Mouse (Mus musculus): Measurements from ENCODE around the gene St8sia6. TPM values are rescaled to one million over a fixed set of nuclear protein-coding genes. Genes with fewer than 3 reads are reported as not detected.

St8sia6 gene
- total and polyA plus RNA-seq, 2 experiments from 2014 or later: 0.70 to 9.1 TPM

GRCm38 (mm10) chr2:13747576-13747975 lies 46.3 kb downstream of the St8sia6 start:
- Histone ChIP-seq H3K9ac (replicated peaks; ENCODE audit: low read depth, low read length) (no peak overlapping the region), H3K27ac (ENCODE audit: low read depth) (no peak overlapping the region), H3K4me3 (ENCODE audit: low read depth, low read length) (no peak overlapping the region), H3K36me3 (replicated peaks; ENCODE audit: control insufficient read depth, insufficient read depth, low read length) (no peaks in the 10 kb centered on the region), H3K9me3 (replicated peaks; ENCODE audit: control insufficient read depth, low read length) (no peaks in the 10 kb centered on the region), H3K4me1 (ENCODE audit: control insufficient read depth, insufficient read depth) (no peaks in the 10 kb centered on the region), H3K27me3 (ENCODE audit: control insufficient read depth, insufficient read depth, low read length) (no peaks in the 10 kb centered on the region), H3K4me2 (ENCODE audit: low read depth, low read length) (no peak overlapping the region)
- TF ChIP-seq EP300 (IDR thresholded peaks at IDR 0.05; ENCODE audit: low read depth) (no peak), CTCF (IDR thresholded peaks at IDR 0.05; ENCODE audit: low read depth) (no peak)
- ATAC-seq (ENCODE audit: insufficient read depth, low read depth) (no peak), DNase-seq (ENCODE audit: low spot score) (no peak)
- 88% methylated on average over 1 of the region's 1 CpGs for WGBS

GRCm38 (mm10) chr2:13746023-13746422 lies 47.8 kb downstream of the St8sia6 start:
- no peaks in the 10 kb centered on the region for H3K9me3 ChIP-seq (replicated peaks; ENCODE audit: control insufficient read depth, low read length)
- TF ChIP-seq CTCF (IDR thresholded peaks at IDR 0.05; ENCODE audit: low read depth) (no peak), EP300 (IDR thresholded peaks at IDR 0.05; ENCODE audit: low read depth) (no peak)
- DNase-seq (ENCODE audit: low spot score): no peak
- no peaks in the 10 kb centered on the region for H3K36me3 ChIP-seq (replicated peaks; ENCODE audit: control insufficient read depth, insufficient read depth, low read length)
- no peak overlapping the region for H3K27ac ChIP-seq (ENCODE audit: low read depth)
- H3K4me1 ChIP-seq (ENCODE audit: control insufficient read depth, insufficient read depth): no peaks in the 10 kb centered on the region
- no peak for ATAC-seq (ENCODE audit: insufficient read depth, low read depth)
- WGBS: 48% methylated on average over 1 of the region's 1 CpGs
- H3K27me3 ChIP-seq (ENCODE audit: control insufficient read depth, insufficient read depth, low read length): no peaks in the 10 kb centered on the region
- H3K9ac ChIP-seq (replicated peaks; ENCODE audit: low read depth, low read length): no peak overlapping the region
- no peak overlapping the region for H3K4me2 ChIP-seq (ENCODE audit: low read depth, low read length)
- H3K4me3 ChIP-seq (ENCODE audit: low read depth, low read length): no peak overlapping the region

GRCm38 (mm10) chr2:13738704-13739103 lies 55.2 kb downstream of the St8sia6 start:
- Histone ChIP-seq H3K27ac (ENCODE audit: low read depth) (no peak overlapping the region), H3K4me1 (ENCODE audit: control insufficient read depth, insufficient read depth) (no peaks in the 10 kb centered on the region), H3K4me3 (ENCODE audit: low read depth, low read length) (no peak overlapping the region), H3K27me3 (ENCODE audit: control insufficient read depth, insufficient read depth, low read length) (no peaks in the 10 kb centered on the region), H3K36me3 (replicated peaks; ENCODE audit: control insufficient read depth, insufficient read depth, low read length) (no peaks in the 10 kb centered on the region), H3K9ac (replicated peaks; ENCODE audit: low read depth, low read length) (no peak overlapping the region), H3K9me3 (replicated peaks; ENCODE audit: control insufficient read depth, low read length) (no peaks in the 10 kb centered on the region), H3K4me2 (ENCODE audit: low read depth, low read length) (no peak overlapping the region)
- WGBS: 72% methylated on average over 7 of the region's 7 CpGs
- DNase-seq (ENCODE audit: low spot score): no peak
- ATAC-seq (ENCODE audit: insufficient read depth, low read depth): no peak
- no peak for TF ChIP-seq EP300 (IDR thresholded peaks at IDR 0.05; ENCODE audit: low read depth)
- TF ChIP-seq CTCF (IDR thresholded peaks at IDR 0.05; ENCODE audit: low read depth): no peak

GRCm38 (mm10) chr2:13727901-13728300 lies 66.0 kb downstream of the St8sia6 start:
- TF ChIP-seq CTCF (IDR thresholded peaks at IDR 0.05; ENCODE audit: low read depth): no peak
- no peak for TF ChIP-seq EP300 (IDR thresholded peaks at IDR 0.05; ENCODE audit: low read depth)
- DNase-seq (ENCODE audit: low spot score) (no peak), ATAC-seq (ENCODE audit: insufficient read depth, low read depth) (no peak)
- H3K27me3 ChIP-seq (ENCODE audit: control insufficient read depth, insufficient read depth, low read length): no peaks in the 10 kb centered on the region
- no peaks in the 10 kb centered on the region for H3K36me3 ChIP-seq (replicated peaks; ENCODE audit: control insufficient read depth, insufficient read depth, low read length)
- no peak overlapping the region for H3K4me3 ChIP-seq (ENCODE audit: low read depth, low read length)
- no peak overlapping the region for H3K4me2 ChIP-seq (ENCODE audit: low read depth, low read length)
- 7% methylated on average over 2 of the region's 2 CpGs for WGBS
- H3K4me1 ChIP-seq (ENCODE audit: control insufficient read depth, insufficient read depth): peaks cover 4% of the 10 kb centered on the region
- no peak overlapping the region for H3K9ac ChIP-seq (replicated peaks; ENCODE audit: low read depth, low read length)
- H3K27ac ChIP-seq (ENCODE audit: low read depth): no peak overlapping the region
- no peaks in the 10 kb centered on the region for H3K9me3 ChIP-seq (replicated peaks; ENCODE audit: control insufficient read depth, low read length)

- no peak for ATAC-seq (ENCODE audit: insufficient read depth, low read depth)
- no peak for TF ChIP-seq CTCF (IDR thresholded peaks at IDR 0.05; ENCODE audit: low read depth)
- no peak for TF ChIP-seq EP300 (IDR thresholded peaks at IDR 0.05; ENCODE audit: low read depth)
- Histone ChIP-seq H3K9me3 (replicated peaks; ENCODE audit: control insufficient read depth, low read length) (no peaks in the 10 kb centered on the region), H3K4me1 (ENCODE audit: control insufficient read depth, insufficient read depth) (peaks cover 4% of the 10 kb centered on the region), H3K27me3 (ENCODE audit: control insufficient read depth, insufficient read depth, low read length) (no peaks in the 10 kb centered on the region), H3K4me2 (ENCODE audit: low read depth, low read length) (no peak overlapping the region), H3K36me3 (replicated peaks; ENCODE audit: control insufficient read depth, insufficient read depth, low read length) (no peaks in the 10 kb centered on the region), H3K9ac (replicated peaks; ENCODE audit: low read depth, low read length) (no peak overlapping the region), H3K27ac (ENCODE audit: low read depth) (no peak overlapping the region), H3K4me3 (ENCODE audit: low read depth, low read length) (no peak overlapping the region)
- 77% methylated on average over 3 of the region's 3 CpGs for WGBS
- no peak for DNase-seq (ENCODE audit: low spot score)
These were observed 68.3 kb downstream of the St8sia6 start for GRCm38 (mm10) chr2:13725592-13725991.

GRCm38 (mm10) chr2:13722241-13722640 lies 71.6 kb downstream of the St8sia6 start:
- Histone ChIP-seq H3K27me3 (ENCODE audit: control insufficient read depth, insufficient read depth, low read length) (no peaks in the 10 kb centered on the region), H3K4me3 (ENCODE audit: low read depth, low read length) (no peak overlapping the region), H3K9me3 (replicated peaks; ENCODE audit: control insufficient read depth, low read length) (no peaks in the 10 kb centered on the region), H3K4me1 (ENCODE audit: control insufficient read depth, insufficient read depth) (no peaks in the 10 kb centered on the region), H3K4me2 (ENCODE audit: low read depth, low read length) (no peak overlapping the region), H3K36me3 (replicated peaks; ENCODE audit: control insufficient read depth, insufficient read depth, low read length) (no peaks in the 10 kb centered on the region), H3K9ac (replicated peaks; ENCODE audit: low read depth, low read length) (no peak overlapping the region), H3K27ac (ENCODE audit: low read depth) (no peak overlapping the region)
- ATAC-seq (ENCODE audit: insufficient read depth, low read depth) (no peak), DNase-seq (ENCODE audit: low spot score) (no peak)
- 76% methylated on average over 4 of the region's 4 CpGs for WGBS
- TF ChIP-seq CTCF (IDR thresholded peaks at IDR 0.05; ENCODE audit: low read depth) (no peak), EP300 (IDR thresholded peaks at IDR 0.05; ENCODE audit: low read depth) (no peak)

Measured in heart, postnatal 0 days (tissue).